Mouse (Mus musculus) kidney, adult 18-20 months (tissue): Measurements from ENCODE around the gene Kcnn3.

ENCODE experiments used
- DNase-seq: peaks from one replicate; pipeline ENCODE4 v3.0.0; 2021

The Kcnn3 gene

DNA sequence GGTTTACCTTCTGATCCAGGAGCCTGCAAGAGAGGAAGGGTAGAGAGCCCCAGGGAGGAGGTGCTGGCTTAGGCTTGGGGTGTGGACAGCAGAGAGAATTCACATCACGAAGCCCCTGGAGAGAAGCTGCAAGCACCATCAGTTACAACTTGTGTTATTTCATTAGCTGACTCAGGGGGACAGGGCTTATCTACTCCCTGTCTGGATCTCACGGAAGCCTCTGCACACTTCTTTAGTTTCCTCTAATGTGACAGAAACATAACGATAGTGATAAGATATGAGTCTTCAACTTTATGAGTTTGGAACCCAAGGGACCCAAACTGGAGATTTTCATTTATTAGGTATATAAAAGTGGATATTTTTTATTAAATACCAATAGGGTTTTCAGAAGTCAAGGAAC lies 50.4 kb downstream of the Kcnn3 start:
- no peak for DNase-seq

DNA sequence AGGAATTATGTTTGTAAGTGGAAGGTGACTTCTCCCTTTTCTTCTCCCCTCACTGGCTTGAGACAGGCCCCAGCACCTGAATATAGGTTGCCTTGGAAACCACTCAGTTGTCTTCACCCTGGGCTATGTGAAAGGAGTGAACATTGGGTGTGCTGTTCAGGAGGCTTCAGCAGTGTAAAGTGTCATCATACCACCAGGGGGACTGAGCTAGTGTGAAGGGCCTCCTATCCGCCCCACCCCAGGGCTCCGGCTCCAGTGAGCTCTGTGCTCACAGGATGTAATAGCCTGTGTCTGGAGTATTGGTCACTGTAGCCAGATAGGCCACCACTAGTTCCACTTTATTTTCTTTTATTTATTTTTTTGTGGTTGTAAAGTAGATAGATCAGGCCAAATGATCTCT lies 54.3 kb downstream of the Kcnn3 start:
- no peak for DNase-seq

DNA sequence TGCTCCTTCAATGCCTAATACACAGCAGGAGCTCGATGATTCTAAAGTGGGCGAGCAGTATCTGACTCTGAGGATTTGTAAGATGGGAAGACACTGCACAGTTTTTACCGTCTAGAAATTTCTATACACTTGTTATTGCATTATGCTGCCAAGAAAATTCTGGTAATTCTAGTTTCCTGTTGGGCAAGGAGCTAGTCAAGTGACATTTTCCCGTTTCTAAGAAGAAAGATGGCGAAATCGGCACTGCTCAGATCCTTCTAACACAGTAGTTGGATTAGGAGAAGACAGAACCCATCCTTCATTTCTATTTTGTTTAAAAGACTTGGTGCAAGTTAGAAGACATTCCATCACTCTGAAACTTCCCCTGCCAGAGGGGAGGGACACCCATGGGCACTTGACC lies 56.4 kb downstream of the Kcnn3 start:
- DNase-seq = no peak

DNA sequence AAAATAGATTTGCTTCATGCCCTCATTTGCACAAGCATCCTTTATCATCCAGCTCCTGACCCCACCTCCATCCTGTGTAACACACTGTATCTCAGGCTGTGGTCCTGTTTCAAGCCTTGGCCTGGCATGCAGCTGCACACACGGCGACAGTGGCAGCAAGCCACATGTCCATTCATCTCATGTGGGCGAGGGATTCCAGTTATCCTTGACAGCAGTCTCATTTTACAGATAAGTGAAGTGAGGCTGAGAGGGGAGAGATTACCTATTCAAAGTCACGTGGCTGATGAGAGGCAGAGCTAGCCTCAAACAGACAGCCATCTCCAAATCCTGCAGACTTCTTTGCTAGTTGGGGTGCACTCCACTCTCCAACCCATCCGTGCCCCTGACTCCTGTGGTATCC lies 57.2 kb downstream of the Kcnn3 start:
- DNase-seq = no peak

DNA sequence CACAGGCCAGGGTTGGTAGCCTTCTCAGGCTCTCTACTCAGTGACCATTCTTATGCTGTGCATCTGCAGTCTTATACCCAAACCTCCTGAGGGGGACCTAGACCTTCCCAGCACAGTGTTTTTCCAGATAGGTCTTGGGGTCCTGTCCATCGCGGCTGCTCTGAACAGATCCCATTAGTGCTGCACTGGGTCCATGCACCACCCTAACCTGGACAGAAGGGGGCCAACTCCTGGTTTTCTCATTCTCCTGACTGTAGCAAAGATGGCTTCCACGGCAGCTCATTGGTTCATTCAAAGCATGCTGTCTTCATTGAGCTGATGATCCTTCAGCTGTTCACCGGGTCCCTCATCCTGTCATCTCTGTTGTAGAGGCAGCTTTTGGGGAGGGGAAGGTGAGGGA lies 58.1 kb downstream of the Kcnn3 start:
- no peak for DNase-seq

DNA sequence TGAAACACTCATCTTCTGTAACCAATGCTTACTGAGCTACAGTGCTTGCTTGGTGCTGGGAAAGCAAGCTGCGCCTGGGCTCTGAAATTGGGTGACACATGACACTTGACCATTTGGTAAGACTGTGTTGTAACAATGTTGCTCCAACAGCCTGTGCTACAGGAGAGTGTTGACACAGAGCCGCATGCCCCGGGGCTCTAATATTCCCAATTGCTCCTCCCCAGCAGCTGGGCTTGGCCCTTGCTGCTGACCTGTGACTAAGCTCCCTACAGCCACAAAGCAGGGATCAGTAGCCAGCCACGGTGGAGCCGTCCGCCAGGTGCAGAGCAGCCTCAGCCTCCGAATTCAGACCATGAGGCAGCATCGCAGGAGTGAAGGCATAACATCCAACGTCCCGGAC lies 58.8 kb downstream of the Kcnn3 start:
- no peak for DNase-seq

DNA sequence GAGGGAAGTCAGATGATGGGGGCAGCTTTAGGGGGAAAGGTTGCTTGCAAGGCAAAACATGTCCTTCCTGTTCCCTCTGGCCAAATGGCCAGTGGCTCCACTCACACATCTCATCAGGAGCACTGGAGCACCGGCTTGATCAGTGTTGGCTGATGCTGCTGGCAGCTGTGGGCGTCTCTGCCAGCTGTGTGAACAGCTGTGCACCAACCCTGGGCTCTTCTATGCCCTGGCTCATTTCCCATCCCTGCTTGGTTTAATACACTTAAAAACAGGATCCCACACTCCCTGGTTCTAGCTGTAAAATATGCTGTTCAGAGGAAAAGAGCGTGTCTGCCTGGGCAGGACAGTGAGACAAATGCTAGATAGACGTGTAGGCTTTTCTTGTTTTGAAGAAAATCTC lies 64.3 kb downstream of the Kcnn3 start:
- DNase-seq = no peak

DNA sequence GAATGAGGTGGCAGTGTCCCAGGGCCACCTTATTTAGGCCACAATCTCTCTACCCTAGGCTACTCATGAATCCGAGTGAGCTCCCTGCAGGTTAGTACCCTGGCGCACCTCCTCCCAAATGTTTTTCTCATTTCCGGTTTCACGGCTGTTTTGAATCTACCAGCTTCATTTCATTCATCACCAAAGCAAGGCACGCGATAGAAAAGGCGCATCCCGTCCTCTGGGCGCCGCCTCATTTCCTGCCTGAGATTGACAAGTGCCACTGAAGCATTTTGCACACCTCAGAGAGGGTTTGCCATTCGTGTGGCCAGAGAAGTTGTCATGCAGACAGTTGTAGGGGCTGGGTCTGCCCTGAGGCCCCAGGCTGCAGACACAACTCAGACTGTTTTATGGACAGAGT lies 68.5 kb downstream of the Kcnn3 start:
- no peak for DNase-seq

DNA sequence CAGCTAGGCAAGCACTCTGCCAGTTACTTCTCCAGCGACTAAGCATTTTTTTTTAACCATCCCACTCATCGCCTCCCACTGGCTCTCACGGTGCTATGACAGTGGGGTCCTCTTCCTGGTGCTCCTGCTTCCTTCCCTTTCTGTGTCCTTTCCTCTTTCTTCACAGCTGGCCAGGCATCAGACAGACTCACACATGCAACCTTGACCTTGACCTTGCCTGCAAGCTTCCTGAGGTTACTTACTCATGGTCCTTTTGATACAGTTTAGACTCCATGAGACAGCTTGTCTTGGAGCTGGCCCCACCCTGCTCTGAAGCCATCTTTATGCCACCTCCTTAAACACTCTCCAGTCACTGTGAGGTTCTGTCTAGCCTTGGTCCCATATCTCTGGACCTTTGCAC lies 69.4 kb downstream of the Kcnn3 start:
- no peak for DNase-seq

DNA sequence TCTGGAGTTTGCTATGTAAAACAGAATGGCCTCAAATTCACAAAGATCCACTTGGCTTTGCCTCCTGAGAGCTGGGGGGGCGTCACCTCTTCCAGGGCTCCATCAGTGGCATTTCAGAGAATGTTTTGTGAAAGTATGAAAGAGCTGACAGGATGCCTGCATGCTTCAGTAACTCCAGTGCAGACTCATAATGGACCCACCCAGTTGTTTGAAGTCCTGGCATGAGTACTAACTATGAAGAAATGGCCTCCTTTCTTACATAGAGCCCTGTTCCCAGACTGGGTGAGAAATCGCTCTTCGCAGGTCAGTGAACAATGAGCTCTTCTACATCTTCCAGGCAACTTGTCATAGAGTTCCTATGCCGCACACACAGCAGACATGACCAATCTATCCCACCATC lies 70.4 kb downstream of the Kcnn3 start:
- DNase-seq = no peak

DNA sequence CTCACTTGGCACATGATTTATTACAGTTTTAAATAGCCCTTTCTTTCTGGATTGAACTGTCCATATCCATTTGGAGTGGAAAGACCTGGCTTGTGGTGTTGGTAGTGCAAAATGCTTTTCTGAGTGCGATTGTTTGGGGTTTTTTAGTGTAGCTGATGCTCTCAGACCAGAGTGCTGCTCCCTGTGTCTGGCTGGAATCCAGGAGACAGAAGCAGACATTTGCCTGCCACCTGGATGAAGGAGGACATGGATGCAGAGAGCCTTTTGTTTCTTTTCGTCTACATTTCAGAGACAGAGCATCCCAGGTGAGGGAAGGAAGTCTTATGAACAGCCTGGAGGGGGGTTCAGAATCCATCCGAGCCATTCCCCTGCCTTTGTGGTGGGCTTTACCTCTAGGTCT lies 71.5 kb downstream of the Kcnn3 start:
- DNase-seq = no peak

DNA sequence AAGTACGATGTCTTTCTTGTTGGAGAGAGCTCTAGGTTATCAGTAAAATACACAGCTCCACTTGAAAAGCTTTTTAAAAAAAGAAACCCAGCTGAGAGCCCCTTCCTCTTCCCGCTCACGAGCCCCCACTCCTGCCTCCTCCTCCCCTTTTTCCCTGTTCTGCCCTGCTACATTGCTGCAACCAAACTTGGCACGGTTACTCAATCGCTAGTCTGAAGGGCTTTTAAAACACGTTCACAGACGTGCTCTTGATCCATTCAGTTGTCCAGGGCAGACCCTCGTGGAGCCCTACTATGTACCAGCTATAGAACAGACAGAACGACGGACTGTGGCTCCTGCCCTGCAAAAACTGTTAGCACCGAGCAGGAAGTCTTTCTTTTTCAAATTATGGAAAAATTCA lies 72.8 kb downstream of the Kcnn3 start:
- no peak for DNase-seq

DNA sequence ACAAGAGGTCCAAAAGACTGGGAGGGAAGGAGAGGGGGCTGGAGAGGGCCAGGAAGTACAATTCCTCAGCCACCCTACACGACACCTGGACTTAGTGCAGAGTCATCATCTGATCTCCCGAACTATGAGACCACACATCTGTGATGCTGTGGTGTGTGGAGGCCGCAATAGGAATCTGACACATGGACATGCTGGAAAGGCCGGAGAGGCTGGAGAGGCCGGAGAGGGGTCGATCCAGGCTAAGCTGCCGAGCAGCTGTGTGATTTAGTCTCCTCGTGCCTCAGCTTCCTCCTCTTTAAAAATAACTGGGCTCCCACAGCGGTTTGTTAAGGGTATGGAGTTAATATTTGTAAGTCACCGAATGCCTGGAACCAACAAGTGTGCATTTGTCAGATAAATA lies 73.6 kb downstream of the Kcnn3 start:
- DNase-seq = no peak

DNA sequence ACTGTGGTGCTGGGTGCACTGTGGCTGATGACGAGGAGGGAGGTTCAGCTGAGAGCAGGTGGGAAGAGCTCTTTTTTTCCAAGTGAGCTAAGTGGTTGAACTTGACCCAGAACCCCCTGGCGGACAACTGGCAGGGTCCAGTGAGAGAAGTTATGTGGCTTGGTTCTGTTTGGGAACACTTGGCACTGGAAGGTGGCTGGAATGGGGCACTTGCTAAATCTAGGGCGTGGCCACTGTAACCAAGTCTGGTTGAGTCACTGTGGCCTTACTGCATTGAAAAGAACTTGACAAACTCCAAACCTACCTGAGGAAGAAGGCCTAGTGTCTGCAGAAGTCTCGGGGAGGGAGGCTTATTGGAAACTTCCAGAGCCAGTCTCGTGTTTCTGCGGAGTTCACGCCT lies 78.4 kb downstream of the Kcnn3 start:
- no peak for DNase-seq

DNA sequence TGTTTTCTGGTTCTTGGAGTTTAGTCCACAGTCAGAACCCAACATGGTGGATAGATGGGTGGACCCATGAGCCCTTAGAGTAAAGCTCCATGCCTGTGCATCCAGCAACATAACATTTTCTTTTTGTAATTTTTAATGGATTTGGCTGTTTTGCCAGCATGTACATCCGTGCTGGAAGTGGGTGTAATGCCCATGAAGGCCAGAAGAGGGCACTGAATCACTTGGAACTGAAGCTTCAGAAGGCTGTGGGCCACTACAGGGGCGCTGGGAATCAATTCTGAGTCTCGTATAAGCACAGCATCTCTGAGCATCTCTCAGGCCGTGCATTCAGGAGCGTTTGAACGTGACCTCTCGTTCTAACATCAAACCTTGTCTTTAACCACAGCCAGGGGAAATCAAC lies 79.0 kb downstream of the Kcnn3 start:
- no peak for DNase-seq

DNA sequence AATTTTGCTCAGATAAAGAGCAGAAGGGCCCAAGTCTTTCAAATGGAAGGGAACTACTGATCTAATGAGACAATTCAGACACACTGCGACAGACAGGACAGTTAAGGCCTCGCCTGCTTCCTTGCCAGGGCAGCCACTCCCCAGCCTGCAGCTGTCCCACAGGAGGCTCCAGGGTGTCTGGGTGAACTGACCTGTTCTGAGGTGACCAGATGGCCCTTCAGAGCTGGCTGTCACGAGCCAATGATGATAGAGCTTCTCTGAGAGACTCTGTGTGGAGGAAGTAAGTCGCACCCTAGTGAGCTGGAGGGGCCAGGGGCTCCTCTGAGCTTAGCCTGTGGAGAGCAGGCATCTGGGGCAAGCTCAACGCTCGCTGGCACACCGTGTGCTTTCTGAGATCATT lies 81.1 kb downstream of the Kcnn3 start:
- no peak for DNase-seq

DNA sequence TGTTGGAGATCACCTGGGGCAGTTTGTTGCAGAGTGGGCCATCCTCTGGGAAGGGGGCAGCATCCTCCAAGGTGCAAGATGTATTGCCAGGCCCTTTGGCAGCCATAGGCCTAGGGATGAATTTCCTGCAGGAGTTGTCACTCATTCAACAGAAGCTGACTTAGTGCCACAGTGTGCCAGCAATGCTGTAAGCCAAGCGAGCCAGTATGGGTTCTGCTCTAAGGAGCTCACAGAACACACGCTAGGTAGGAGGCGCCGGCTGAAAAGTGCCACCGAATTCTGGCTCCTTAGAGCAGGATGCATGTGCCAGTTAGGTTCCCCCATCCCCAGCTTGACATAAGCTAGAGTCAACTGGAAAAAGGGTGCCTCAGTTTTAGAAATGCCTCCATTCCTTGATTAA lies 83.3 kb downstream of the Kcnn3 start:
- DNase-seq = no peak

DNA sequence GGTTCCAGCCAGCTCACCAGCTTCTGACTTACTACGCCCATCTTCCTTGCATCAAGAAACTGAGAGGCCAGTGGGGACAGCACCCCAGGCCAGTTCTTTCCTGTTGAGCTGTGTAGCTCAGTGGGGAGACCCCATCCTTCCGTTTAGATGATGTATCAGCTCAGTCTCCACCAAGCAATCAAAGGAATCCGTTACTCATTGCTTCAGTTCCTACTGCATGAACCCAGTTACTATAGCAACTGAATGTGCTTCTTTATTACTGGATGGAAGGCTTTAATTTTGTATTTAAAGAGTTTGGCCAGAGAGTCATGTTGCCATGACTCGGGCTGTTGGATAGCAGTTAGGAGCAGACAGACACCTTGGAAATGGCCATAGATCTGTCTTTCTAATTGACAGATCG lies 85.3 kb downstream of the Kcnn3 start:
- DNase-seq = no peak

DNA sequence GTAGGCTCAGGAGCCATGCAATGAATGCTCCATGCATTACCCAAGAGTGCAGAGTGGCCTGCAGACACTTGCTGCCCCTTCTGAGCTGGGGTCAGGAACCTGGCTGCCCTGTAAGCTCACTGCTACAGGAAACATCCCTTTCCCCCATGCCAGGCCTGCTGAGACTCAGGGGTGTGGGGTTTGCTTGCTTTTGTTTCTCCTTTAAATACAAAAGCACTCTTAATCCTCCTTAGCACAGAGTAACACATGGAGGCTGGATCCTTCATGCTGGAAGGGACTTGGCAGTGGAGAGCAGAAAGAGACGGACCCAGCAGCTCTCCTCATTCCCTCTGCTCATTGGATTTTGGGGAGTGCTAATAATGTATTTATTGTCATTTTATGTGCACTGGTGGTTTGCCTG lies 87.4 kb downstream of the Kcnn3 start:
- DNase-seq = no peak

DNA sequence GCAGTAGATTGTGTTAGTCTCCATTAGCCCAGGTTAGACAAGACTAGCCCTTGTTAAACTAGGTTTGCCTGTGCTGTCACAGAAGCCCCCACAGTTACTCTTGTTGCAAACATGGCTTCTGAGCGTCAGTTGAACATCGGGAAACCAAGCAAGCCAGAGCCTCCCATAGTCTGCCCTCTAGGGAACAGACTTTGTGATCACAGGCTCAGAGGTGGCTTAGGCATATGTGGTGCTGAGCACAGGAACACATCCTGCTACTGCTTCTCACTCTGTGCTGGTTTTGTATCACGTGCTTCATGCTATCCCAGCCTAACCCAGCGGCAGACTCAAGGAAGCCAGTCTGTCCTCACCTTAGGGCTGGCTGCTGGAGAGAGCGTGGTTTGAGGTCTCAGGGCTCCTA lies 92.1 kb downstream of the Kcnn3 start:
- no peak for DNase-seq

DNA sequence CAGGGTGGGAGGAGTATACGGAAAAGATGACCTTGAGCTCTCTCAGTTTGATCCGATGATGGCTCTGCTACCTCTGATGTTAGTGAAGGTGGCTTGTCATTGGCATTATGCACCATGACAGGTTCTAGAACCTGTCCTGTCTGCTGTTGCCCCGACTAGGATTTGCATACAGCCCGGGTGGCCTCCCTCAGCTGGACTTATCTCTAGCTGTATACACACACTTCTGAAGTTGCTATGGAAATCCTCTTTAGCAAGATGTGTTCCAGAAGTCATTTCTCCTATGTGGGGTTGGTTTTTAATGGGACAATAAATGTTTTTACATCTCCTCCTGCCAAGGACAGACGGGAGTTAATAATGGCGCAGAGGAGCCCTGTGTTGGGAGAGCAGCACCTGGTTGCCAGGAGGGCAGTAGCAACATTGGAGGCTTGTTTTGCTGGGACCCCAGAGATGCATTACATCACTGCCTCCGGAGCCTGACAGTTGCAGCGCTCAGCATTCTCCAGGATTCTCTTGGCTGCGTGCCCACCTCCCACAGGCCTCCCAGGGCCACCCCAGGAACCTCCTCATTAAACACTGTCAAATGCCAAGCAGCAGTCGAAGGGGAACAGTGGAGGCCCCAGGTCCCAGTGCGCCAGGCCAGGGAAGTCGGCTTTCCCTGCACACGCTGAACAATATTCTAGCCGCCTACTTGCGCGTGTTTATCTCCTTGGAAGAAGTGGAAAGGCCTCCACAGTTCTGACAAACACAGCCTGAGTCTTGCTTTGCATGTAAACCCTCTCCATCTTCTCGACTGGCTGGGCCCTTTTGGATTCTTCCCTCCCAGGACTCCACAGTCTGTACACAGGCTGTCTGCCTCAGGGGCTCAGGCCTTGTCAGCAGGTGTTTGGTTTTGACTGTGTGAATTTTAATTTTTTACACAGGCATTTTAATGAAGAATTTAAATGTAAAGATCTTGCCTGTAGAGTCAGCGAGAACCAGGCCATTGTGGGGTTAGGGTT lies 93.9 kb downstream of the Kcnn3 start:
- peak; percentile 66 for DNase-seq

DNA sequence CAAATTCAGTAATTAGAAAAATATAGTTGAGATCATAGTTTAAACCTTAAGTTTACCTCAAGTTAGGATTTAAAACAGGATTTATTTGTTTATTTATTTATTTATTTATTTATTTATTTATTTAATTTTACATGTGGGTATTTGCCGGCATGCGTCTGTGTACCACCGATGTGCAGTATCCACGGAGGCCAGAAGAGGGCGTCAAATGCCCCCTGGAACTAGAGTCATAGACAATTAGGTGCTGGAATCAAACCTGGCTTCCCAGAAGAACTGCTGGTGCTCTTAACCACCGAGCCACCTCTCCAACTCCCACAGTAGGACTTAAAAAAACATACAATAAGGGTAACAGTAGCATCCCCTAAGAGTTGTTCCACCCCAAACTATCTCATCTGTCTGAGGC lies 96.9 kb downstream of the Kcnn3 start:
- DNase-seq = no peak

DNA sequence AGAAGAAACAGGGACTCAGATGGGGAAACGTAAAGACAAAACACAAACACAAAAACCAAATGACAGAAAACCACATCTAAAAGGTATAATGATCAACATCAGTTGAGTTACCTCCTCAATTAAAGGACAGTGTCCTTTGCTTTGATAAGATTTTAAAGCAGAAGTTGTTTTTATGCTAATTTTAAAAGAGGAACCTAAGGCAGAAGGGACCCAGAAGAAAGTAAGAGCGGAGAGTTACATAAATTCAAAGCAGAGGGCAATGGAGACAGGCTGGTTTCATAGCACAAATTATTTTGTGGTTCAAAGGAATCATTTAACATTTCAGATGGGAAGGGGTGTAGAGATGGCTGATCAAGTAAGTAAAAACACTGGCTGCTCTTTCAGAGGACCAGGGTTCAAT lies 97.4 kb downstream of the Kcnn3 start:
- DNase-seq = no peak

DNA sequence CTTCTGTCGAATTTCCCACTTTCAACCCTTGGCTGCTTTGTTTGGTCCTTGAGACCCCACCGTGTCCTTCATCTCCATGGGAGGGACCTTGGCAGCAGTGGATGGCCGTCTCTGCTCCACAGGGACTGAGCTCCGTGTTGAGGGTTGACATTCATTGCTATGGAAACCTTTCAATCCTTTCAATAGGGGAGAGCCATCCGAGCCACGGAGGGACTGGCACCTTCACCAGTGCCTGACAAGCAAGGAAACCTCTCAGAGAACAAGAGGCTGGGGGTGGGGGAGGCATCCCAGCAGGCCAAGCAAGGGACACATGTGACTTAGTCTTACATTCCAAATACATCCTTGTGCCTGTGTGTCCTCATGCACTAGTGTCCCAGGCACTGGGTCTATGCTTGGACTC lies 102.9 kb downstream of the Kcnn3 start:
- DNase-seq = no peak

DNA sequence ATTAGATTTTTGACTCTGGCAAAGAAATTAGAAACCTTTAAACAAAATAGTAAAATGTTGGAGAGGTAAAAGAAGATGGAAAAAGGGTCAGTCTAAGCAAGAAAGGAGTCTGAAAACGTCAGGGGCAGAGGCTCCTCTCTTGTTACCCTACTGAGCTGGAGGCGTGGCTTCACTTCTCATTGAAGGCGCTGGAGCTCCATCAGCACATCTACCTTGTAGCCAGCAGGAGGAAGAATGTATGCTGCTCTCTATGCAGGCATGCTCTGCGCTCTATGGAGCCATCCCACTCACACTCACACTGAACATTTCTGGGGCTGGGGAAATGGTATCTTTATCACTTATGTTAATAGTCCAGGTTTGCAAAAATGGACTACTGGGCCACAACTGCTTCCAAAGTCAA lies 103.6 kb downstream of the Kcnn3 start:
- no peak for DNase-seq
